Mouse (Mus musculus): ENCODE data around the gene Olfr315. TPM values are rescaled to one million over a fixed set of nuclear protein-coding genes. Genes with fewer than 3 reads are reported as not detected.

Gene Olfr315
- total and polyA plus RNA-seq, 2 experiments from 2014 or later: not detected

- no peak overlapping the region for H3K4me2 ChIP-seq (ENCODE audit: low read depth, low read length)
- TF ChIP-seq EP300 (IDR thresholded peaks at IDR 0.05; ENCODE audit: low read depth) (no peak), CTCF (IDR thresholded peaks at IDR 0.05; ENCODE audit: low read depth) (no peak)
- DNase-seq (ENCODE audit: low spot score): no peak
- H3K4me1 ChIP-seq (ENCODE audit: control insufficient read depth, insufficient read depth): no peaks in the 10 kb centered on the region
- H3K9me3 ChIP-seq (replicated peaks; ENCODE audit: control insufficient read depth, low read length): no peaks in the 10 kb centered on the region
- WGBS: 38% methylated on average over 2 of the region's 2 CpGs
- H3K9ac ChIP-seq (replicated peaks; ENCODE audit: low read depth, low read length): no peak overlapping the region
- no peak overlapping the region for H3K4me3 ChIP-seq (ENCODE audit: low read depth, low read length)
- no peaks in the 10 kb centered on the region for H3K36me3 ChIP-seq (replicated peaks; ENCODE audit: control insufficient read depth, insufficient read depth, low read length)
- no peak overlapping the region for H3K27ac ChIP-seq (ENCODE audit: low read depth)
- H3K27me3 ChIP-seq (ENCODE audit: control insufficient read depth, insufficient read depth, low read length): no peaks in the 10 kb centered on the region
- no peak for ATAC-seq (ENCODE audit: insufficient read depth, low read depth)
Observed at GRCm38 (mm10) chr11:58790053-58790452, 17.1 kb downstream of the Olfr315 start.

DNA sequence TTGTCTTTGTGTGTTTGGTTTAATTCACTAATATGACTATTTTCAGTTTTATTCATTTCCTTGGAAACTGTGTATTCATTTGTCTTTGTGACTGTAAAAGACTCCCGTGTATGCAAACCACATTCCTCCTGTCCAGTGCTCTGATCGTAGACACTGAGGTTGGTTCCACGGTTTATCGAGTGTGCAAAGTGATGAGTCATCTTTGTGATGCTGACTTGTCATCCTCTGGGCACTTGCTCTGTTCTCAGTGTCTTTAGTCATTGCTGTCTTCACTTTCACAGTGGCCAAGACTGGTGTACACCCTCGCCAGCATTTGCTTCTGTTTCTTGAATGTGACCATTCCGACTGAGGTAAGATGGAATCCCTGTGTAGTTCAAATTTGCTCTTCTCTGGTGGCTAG lies 17.7 kb downstream of the Olfr315 start:
- DNase-seq (ENCODE audit: low spot score) (no peak), ATAC-seq (ENCODE audit: insufficient read depth, low read depth) (no peak)
- Histone ChIP-seq H3K27ac (ENCODE audit: low read depth) (no peak overlapping the region), H3K9ac (replicated peaks; ENCODE audit: low read depth, low read length) (no peak overlapping the region), H3K27me3 (ENCODE audit: control insufficient read depth, insufficient read depth, low read length) (no peaks in the 10 kb centered on the region), H3K4me2 (ENCODE audit: low read depth, low read length) (no peak overlapping the region), H3K4me3 (ENCODE audit: low read depth, low read length) (no peak overlapping the region), H3K4me1 (ENCODE audit: control insufficient read depth, insufficient read depth) (no peaks in the 10 kb centered on the region), H3K36me3 (replicated peaks; ENCODE audit: control insufficient read depth, insufficient read depth, low read length) (no peaks in the 10 kb centered on the region), H3K9me3 (replicated peaks; ENCODE audit: control insufficient read depth, low read length) (no peaks in the 10 kb centered on the region)
- 54% methylated on average over 6 of the region's 6 CpGs for WGBS
- no peak for TF ChIP-seq CTCF (IDR thresholded peaks at IDR 0.05; ENCODE audit: low read depth)
- no peak for TF ChIP-seq EP300 (IDR thresholded peaks at IDR 0.05; ENCODE audit: low read depth)

DNA sequence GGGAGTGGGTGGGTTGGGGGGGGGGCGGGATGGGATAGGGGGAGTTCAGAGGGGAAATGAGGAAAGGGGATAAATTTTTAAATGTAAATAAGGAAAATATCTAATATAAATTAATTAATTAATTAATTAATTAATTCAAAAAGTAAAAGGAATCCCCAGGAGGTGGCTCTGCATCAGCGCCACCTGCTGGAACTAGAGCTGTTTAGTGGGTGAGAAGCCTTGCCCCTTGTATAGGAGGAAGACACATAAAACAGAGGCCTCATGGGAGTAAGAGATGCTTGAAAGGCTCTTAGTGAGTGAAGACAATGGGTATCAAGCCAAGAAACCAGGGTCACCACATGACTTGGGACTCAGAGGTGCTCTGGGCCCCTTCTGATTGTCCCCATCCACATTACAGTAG lies 22.9 kb downstream of the Olfr315 start:
- no peak for ATAC-seq (ENCODE audit: insufficient read depth, low read depth)
- WGBS: 80% methylated on average over 2 of the region's 2 CpGs
- H3K4me3 ChIP-seq (ENCODE audit: low read depth, low read length): no peak overlapping the region
- no peaks in the 10 kb centered on the region for H3K9me3 ChIP-seq (replicated peaks; ENCODE audit: control insufficient read depth, low read length)
- no peak overlapping the region for H3K4me2 ChIP-seq (ENCODE audit: low read depth, low read length)
- TF ChIP-seq CTCF (IDR thresholded peaks at IDR 0.05; ENCODE audit: low read depth): no peak
- no peak for TF ChIP-seq EP300 (IDR thresholded peaks at IDR 0.05; ENCODE audit: low read depth)
- no peak overlapping the region for H3K27ac ChIP-seq (ENCODE audit: low read depth)
- H3K27me3 ChIP-seq (ENCODE audit: control insufficient read depth, insufficient read depth, low read length): no peaks in the 10 kb centered on the region
- DNase-seq (ENCODE audit: low spot score): no peak
- no peak overlapping the region for H3K9ac ChIP-seq (replicated peaks; ENCODE audit: low read depth, low read length)
- H3K4me1 ChIP-seq (ENCODE audit: control insufficient read depth, insufficient read depth): no peaks in the 10 kb centered on the region
- no peaks in the 10 kb centered on the region for H3K36me3 ChIP-seq (replicated peaks; ENCODE audit: control insufficient read depth, insufficient read depth, low read length)

DNA sequence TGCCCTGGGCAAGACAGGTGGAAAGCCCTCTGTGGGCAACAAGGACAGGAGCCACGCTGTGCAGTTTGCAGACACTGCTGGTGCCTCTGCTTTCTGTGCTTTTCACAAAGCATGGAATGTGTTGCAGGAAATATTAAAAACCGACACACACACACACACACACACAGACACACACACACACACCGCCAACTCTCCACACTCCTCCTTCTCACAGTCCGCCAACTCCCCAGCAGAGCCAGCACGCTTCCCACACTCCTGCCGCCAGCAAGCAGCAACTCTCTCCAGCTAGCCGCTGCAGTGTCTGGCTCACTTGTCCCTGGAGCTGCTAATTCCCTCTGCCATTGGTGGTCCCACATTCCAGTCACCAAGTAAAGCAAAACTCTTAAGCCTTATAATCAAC lies 23.9 kb downstream of the Olfr315 start:
- H3K27me3 ChIP-seq (ENCODE audit: control insufficient read depth, insufficient read depth, low read length): no peaks in the 10 kb centered on the region
- no peak overlapping the region for H3K27ac ChIP-seq (ENCODE audit: low read depth)
- TF ChIP-seq EP300 (IDR thresholded peaks at IDR 0.05; ENCODE audit: low read depth) (no peak), CTCF (IDR thresholded peaks at IDR 0.05; ENCODE audit: low read depth) (no peak)
- WGBS: 65% methylated on average over 7 of the region's 7 CpGs
- no peak overlapping the region for H3K4me3 ChIP-seq (ENCODE audit: low read depth, low read length)
- H3K9ac ChIP-seq (replicated peaks; ENCODE audit: low read depth, low read length): no peak overlapping the region
- no peaks in the 10 kb centered on the region for H3K36me3 ChIP-seq (replicated peaks; ENCODE audit: control insufficient read depth, insufficient read depth, low read length)
- ATAC-seq (ENCODE audit: insufficient read depth, low read depth) (no peak), DNase-seq (ENCODE audit: low spot score) (no peak)
- no peaks in the 10 kb centered on the region for H3K9me3 ChIP-seq (replicated peaks; ENCODE audit: control insufficient read depth, low read length)
- no peak overlapping the region for H3K4me2 ChIP-seq (ENCODE audit: low read depth, low read length)
- H3K4me1 ChIP-seq (ENCODE audit: control insufficient read depth, insufficient read depth): no peaks in the 10 kb centered on the region

DNA sequence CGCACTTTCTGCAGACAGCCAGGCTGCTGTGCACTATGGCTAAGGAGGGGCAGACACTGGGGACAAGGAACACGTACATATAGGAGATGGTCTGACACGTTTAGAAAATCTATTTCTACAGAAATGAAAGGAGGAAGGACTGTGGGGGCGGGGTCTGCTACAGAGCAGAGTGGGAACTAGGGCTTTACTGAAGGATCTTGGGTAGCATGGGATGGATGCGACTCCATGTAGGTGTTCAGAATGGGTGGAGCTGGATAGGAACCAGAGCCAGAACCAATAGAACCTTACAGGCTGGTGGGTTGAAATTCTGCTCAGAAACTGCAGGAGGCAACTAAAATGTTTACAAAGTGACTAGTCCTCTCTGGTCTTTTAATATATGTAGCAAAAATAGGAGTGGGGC lies 26.8 kb downstream of the Olfr315 start:
- Histone ChIP-seq H3K4me2 (ENCODE audit: low read depth, low read length) (no peak overlapping the region), H3K9ac (replicated peaks; ENCODE audit: low read depth, low read length) (no peak overlapping the region), H3K36me3 (replicated peaks; ENCODE audit: control insufficient read depth, insufficient read depth, low read length) (no peaks in the 10 kb centered on the region), H3K27me3 (ENCODE audit: control insufficient read depth, insufficient read depth, low read length) (no peaks in the 10 kb centered on the region), H3K27ac (ENCODE audit: low read depth) (no peak overlapping the region), H3K9me3 (replicated peaks; ENCODE audit: control insufficient read depth, low read length) (no peaks in the 10 kb centered on the region), H3K4me1 (ENCODE audit: control insufficient read depth, insufficient read depth) (no peaks in the 10 kb centered on the region), H3K4me3 (ENCODE audit: low read depth, low read length) (no peak overlapping the region)
- no peak for ATAC-seq (ENCODE audit: insufficient read depth, low read depth)
- WGBS: 69% methylated on average over 5 of the region's 5 CpGs
- no peak for DNase-seq (ENCODE audit: low spot score)
- TF ChIP-seq EP300 (IDR thresholded peaks at IDR 0.05; ENCODE audit: low read depth): no peak
- no peak for TF ChIP-seq CTCF (IDR thresholded peaks at IDR 0.05; ENCODE audit: low read depth)

DNA sequence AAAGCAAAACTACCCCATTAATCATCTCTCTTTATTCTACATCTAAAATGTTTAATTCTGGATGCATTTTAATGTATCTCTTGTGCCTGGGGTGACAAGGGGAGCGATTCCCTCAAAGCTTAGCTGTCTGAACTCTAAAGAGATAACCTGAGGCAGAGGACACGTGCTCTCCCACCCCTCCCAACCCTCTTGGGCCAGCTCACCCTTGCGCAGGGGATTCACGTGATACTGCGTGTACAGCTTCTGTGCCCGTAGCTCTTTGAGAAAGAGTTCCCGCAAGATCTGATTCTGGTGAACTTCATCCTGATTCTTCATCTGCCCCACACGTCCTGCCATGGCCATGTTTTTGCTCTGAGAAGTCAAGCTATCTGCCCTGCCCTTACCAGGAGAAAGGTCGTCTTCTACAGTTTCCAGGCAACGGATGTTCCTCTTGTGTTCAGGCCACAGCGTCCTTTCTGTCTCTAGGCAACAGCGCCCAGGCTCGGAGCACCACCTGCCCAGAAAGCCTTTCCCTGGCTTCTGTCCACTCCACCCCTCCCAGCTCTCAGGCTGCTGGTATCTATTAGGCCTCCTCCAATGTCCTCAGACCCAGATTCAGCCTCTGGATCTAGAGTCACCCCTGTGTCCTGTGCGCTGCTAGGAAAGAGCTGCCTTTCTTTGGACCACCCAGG lies 28.7 kb downstream of the Olfr315 start, which contains the start of gene Fam183b:
Fam183b (minus strand) TSS at position 403 of the 671 bp plus-strand sequence.
- no peaks in the 10 kb centered on the region for H3K27me3 ChIP-seq (ENCODE audit: control insufficient read depth, insufficient read depth, low read length)
- no peaks in the 10 kb centered on the region for H3K9me3 ChIP-seq (replicated peaks; ENCODE audit: control insufficient read depth, low read length)
- DNase-seq (ENCODE audit: low spot score) (peak; percentile 16), ATAC-seq (ENCODE audit: insufficient read depth, low read depth) (peak; percentile 86)
- no peak for TF ChIP-seq EP300 (IDR thresholded peaks at IDR 0.05; ENCODE audit: low read depth)
- no peak for TF ChIP-seq CTCF (IDR thresholded peaks at IDR 0.05; ENCODE audit: low read depth)
- no peaks in the 10 kb centered on the region for H3K4me1 ChIP-seq (ENCODE audit: control insufficient read depth, insufficient read depth)
- H3K27ac ChIP-seq (ENCODE audit: low read depth): no peak within 1 kb of the TSS
- 32% methylated on average over 14 of the region's 14 CpGs for WGBS
- H3K9ac ChIP-seq (replicated peaks; ENCODE audit: low read depth, low read length): no peak within 1 kb of the TSS
- no peak within 1 kb of the TSS for H3K4me2 ChIP-seq (ENCODE audit: low read depth, low read length)
- no peak within 1 kb of the TSS for H3K4me3 ChIP-seq (ENCODE audit: low read depth, low read length)
- H3K36me3 ChIP-seq (replicated peaks; ENCODE audit: control insufficient read depth, insufficient read depth, low read length): no peaks in the 10 kb centered on the region

Measured in heart, postnatal 0 days (tissue).